Mouse (Mus musculus) heart, postnatal 0 days (tissue): Measurements from ENCODE around the gene Uba5. TPM values are rescaled to one million over a fixed set of nuclear protein-coding genes. Genes with fewer than 3 reads are reported as not detected.
A peak's percentile ranks its signal among the peaks of the same experiment; 100 is the strongest.

Source experiments
- ATAC-seq: fragments of 200-750 bp; cut with Nextera tagmentation; 2 replicates; pipeline ENCODE4 v1.8.0; 2017; ENCODE audit warnings: low read depth, moderate number of reproducible peaks, moderate library complexity; ENCODE audit not compliant: insufficient read depth
- DNase-seq: peaks from one replicate; pipeline ENCODE4 v3.0.0-alpha.2; 2016; ENCODE audit warnings: low spot score
- H3K27ac ChIP-seq: fragments of 300-500 bp; sonication (generic); 2 replicates; pipeline ENCODE4 v1.5.1; 2014; ENCODE audit warnings: low read depth, mild to moderate bottlenecking
- H3K27me3 ChIP-seq: fragments of 300-500 bp; sonication (generic); 2 replicates; pipeline ENCODE4 v1.6.1; 2014; ENCODE audit warnings: low read length, mixed read lengths; ENCODE audit not compliant: control insufficient read depth, insufficient read depth
- H3K36me3 ChIP-seq: fragments of 300-500 bp; sonication (generic); replicated peaks from 2 replicates; pipeline ENCODE4 v1.6.1; 2014; ENCODE audit warnings: low read length, mixed read lengths; ENCODE audit not compliant: control insufficient read depth, insufficient read depth
- H3K4me1 ChIP-seq: fragments of 300-500 bp; sonication (generic); 2 replicates; pipeline ENCODE4 v1.6.1; 2014; ENCODE audit warnings: antibody characterized with exemption; ENCODE audit not compliant: control insufficient read depth, insufficient read depth
- H3K4me2 ChIP-seq: fragments of 300-500 bp; sonication (generic); 2 replicates; pipeline ENCODE4 v1.6.1; 2014; ENCODE audit warnings: low read depth, mild to moderate bottlenecking, low read length, moderate library complexity
- H3K4me3 ChIP-seq: fragments of 300-500 bp; sonication (generic); 2 replicates; pipeline ENCODE4 v1.5.1; 2014; ENCODE audit warnings: low read depth, low read length
- H3K9ac ChIP-seq: fragments of 300-500 bp; sonication (generic); replicated peaks from 2 replicates; pipeline ENCODE4 v1.6.1; 2014; ENCODE audit warnings: low read depth, low read length, mixed read lengths
- H3K9me3 ChIP-seq: fragments of 300-500 bp; sonication (generic); replicated peaks from 2 replicates; pipeline ENCODE4 v1.6.1; 2016; ENCODE audit warnings: low read length; ENCODE audit not compliant: control insufficient read depth
- CTCF ChIP-seq: IDR thresholded peaks from 2 replicates; pipeline ENCODE4 v1.5.1; 2016; ENCODE audit warnings: antibody characterized with exemption, control low read depth, low read depth
- EP300 ChIP-seq: IDR thresholded peaks from 2 replicates; pipeline ENCODE4 v1.6.1; 2016; ENCODE audit warnings: antibody characterized with exemption, low read depth
- WGBS: fragments of 180-500 bp; shearing (Covaris S2); extraction: QIAGEN DNeasy Blood & Tissue Kit; methylation state at CpG from one replicate; pipeline ENCODE4 v1.1.7; 2014; 5-methylcytosine and 5-hydroxymethylcytosine counted together
- polyA plus RNA-seq: library from polyadenylated mRNA; unstranded; fragments of >200 nt; fragmentation: Nextera tagmentation; extraction: Ambion mirVana; gene quantifications from 2 replicates; pipeline ENCODE4 v1.2.1, GENCODE M21; 2015
- total RNA-seq: library from RNA; depleted of rRNA; stranded (reverse); fragments of >200 nt; gene quantifications from 2 replicates; pipeline ENCODE4 v1.2.3, GENCODE M21; 2014; ENCODE audit warnings: low replicate concordance

Uba5 gene
- total and polyA plus RNA-seq, 2 experiments from 2014 or later: 25.3 to 28.3 TPM

GRCm38 (mm10) chr9:104078780-104079179, 15.8 kb upstream of the Uba5 start:
- H3K9ac ChIP-seq: no peak overlapping the region
- H3K27ac ChIP-seq: no peak overlapping the region
- peaks cover 14% of the 10 kb centered on the region for H3K36me3 ChIP-seq
- no peak overlapping the region for H3K4me3 ChIP-seq
- H3K4me1 ChIP-seq: no peaks in the 10 kb centered on the region
- ATAC-seq (no peak), DNase-seq (no peak)
- no peak overlapping the region for H3K4me2 ChIP-seq
- no peaks in the 10 kb centered on the region for H3K9me3 ChIP-seq
- H3K27me3 ChIP-seq: no peaks in the 10 kb centered on the region
- TF ChIP-seq CTCF (no peak), EP300 (no peak)
- WGBS: 91% methylated on average over 1 of the region's 1 CpGs

GRCm38 (mm10) chr9:104075808-104076207, 12.9 kb upstream of the Uba5 start:
- no peak for ATAC-seq
- WGBS: 52% methylated on average over 2 of the region's 2 CpGs
- Histone ChIP-seq H3K4me1 (no peaks in the 10 kb centered on the region), H3K9ac (no peak overlapping the region), H3K4me3 (no peak overlapping the region), H3K36me3 (0 out of 2 replicates have a peak, but pooled peaks cover under 1% of the 10 kb centered on the region), H3K27ac (no peak overlapping the region), H3K9me3 (no peaks in the 10 kb centered on the region), H3K27me3 (no peaks in the 10 kb centered on the region), H3K4me2 (no peak overlapping the region)
- TF ChIP-seq EP300 (no peak), CTCF (peak; percentile 56)
- DNase-seq: no peak

GRCm38 (mm10) chr9:104070863-104071604, 8.1 kb upstream of the Uba5 start:
- no peaks in the 10 kb centered on the region for H3K9me3 ChIP-seq
- H3K4me3 ChIP-seq: no peak overlapping the region
- DNase-seq: no peak
- H3K4me1 ChIP-seq: no peaks in the 10 kb centered on the region
- H3K4me2 ChIP-seq: no peak overlapping the region
- 67% methylated on average over 8 of the region's 8 CpGs for WGBS
- H3K27ac ChIP-seq: no peak overlapping the region
- no peaks in the 10 kb centered on the region for H3K36me3 ChIP-seq
- TF ChIP-seq EP300 (no peak), CTCF (no peak)
- no peak for ATAC-seq
- H3K9ac ChIP-seq: no peak overlapping the region
- H3K27me3 ChIP-seq: no peaks in the 10 kb centered on the region

- 38% methylated on average over 4 of the region's 4 CpGs for WGBS
Measured at GRCm38 (mm10) chr9:104070241-104070640, 7.3 kb upstream of the Uba5 start.

GRCm38 (mm10) chr9:104064571-104064970, 1.6 kb upstream of the Uba5 start:
- peaks cover 14% of the 10 kb centered on the region; the same call in 1 of the 2 replicates for H3K36me3 ChIP-seq
- H3K4me2 ChIP-seq: no peak overlapping the region; the same call in 1 of the 2 replicates
- no peak overlapping the region for H3K9ac ChIP-seq
- 18% methylated on average over 1 of the region's 1 CpGs for WGBS
- H3K27me3 ChIP-seq: no peaks in the 10 kb centered on the region
- no peaks in the 10 kb centered on the region for H3K9me3 ChIP-seq
- no peak overlapping the region for H3K4me3 ChIP-seq
- TF ChIP-seq CTCF (no peak), EP300 (no peak)
- ATAC-seq (no peak), DNase-seq (no peak)
- H3K4me1 ChIP-seq: peaks cover 13% of the 10 kb centered on the region
- H3K27ac ChIP-seq: no peak overlapping the region

More at GRCm38 (mm10) chr9:104070241-104070640, 7.3 kb upstream of the Uba5 start:
- no peak overlapping the region for H3K4me2 ChIP-seq
- H3K9ac ChIP-seq: no peak overlapping the region
- no peaks in the 10 kb centered on the region for H3K4me1 ChIP-seq
- no peak for DNase-seq
- ATAC-seq: no peak
- no peak overlapping the region for H3K27ac ChIP-seq
- H3K4me3 ChIP-seq: no peak overlapping the region
- no peaks in the 10 kb centered on the region for H3K9me3 ChIP-seq
- TF ChIP-seq CTCF: no peak
- no peak for TF ChIP-seq EP300
- H3K36me3 ChIP-seq: no peaks in the 10 kb centered on the region
- no peaks in the 10 kb centered on the region for H3K27me3 ChIP-seq
